Mouse (Mus musculus): ENCODE measurements around the gene Arfip2.

DNA sequence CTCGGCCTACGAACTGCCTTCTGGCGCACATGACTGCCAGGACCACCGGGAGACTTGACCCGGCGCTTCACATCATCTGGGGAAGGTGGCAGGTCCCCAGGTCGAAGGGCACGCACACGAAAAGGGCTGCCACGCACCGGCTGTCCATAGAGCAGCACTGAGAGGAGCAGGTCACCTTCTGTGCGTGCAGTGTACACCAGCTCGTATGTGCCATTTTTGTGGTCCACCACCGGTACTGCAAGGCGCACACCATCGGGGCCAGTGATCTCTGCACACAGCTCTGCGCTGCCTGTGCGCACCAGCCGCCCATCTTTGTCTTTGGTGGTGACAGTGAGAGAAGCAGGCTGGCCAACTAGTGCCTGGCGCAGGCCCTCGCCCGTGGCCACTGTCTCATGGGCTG lies 22.4 kb downstream of the Arfip2 start:
- TF ChIP-seq CTCF (IDR thresholded peaks at IDR 0.05; ENCODE audit: low read depth) (no peak), EP300 (IDR thresholded peaks at IDR 0.05; ENCODE audit: low read depth) (no peak)
